ENCODE assay signal across 27 mouse cellular contexts in the genomic region with DNA sequence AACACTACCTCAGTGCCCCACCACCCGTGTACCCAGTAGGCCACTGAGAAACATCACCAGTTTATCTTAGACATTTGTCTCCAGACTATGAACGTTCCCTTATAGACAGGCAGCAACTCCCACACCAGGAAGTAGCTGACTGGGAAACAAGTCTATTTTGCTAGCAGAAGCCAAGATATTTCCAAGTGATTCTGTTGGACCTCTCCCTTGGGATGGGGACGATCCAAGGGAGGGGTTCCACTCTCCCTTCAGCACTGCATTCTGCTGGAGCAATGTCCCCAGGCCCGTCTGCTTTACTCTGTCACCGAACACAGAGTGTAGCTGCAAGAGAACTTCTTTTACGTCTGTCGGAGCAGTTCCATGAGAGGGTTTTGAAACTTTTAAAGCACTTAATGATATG. TPM values are rescaled to one million over a fixed set of nuclear protein-coding genes. Genes with fewer than 3 reads are reported as not detected.
DNase-seq lines count a peak whose midpoint lies in the region; ATAC-seq and TF ChIP-seq lines count a peak whose summit lies in the region.
"Had no signal": no experiment of that assay in that cellular context is flagged by ENCODE, and none has a peak within 500 bp of the region (broad histone marks: within the 10 kb centered on the region; RNA-seq: fewer than 3 reads in every experiment).

No protein-coding gene starts in this region.

- ATAC-seq in heart, embryonic 11.5 days (replicated peaks; ENCODE audit: insufficient number of reproducible peaks, low FRiP score, low TSS enrichment): no peak
- ATAC-seq in embryonic facial prominence, embryonic 14.5 days (ENCODE audit: low read depth): no peak
- ATAC-seq: CD4-positive, CD25-positive, alpha-beta regulatory T cell, adult 4 months; forebrain, embryonic 13.5 days; intestine, postnatal 0 days; midbrain, embryonic 13.5 days had no signal

- no peak overlapping the region for H3K9ac ChIP-seq in heart, embryonic 11.5 days (ENCODE audit: low read depth, low read length)
- H3K9ac ChIP-seq in embryonic facial prominence, embryonic 14.5 days (ENCODE audit: low read depth, low read length): no peak overlapping the region
- H3K9ac ChIP-seq: embryonic facial prominence, embryonic 15.5 days; forebrain, embryonic 13.5 days; heart, embryonic 13.5 days; hindbrain, embryonic 14.5 days; limb, embryonic 13.5 days; lung, embryonic 15.5 days; midbrain, embryonic 13.5 days; neural tube, embryonic 13.5 days had no signal

- intact Hi-C loops in gastrocnemius, adult 2 months (cut with DNase I): no loop called here
- intact Hi-C loops in heart, postnatal 10 days (cut with DNase I): no loop called here

- peak overlapping the region; percentile 43 for H3K27ac ChIP-seq in gastrocnemius, adult 2 months
- no peak overlapping the region for H3K27ac ChIP-seq in heart, embryonic 11.5 days (ENCODE audit: low read depth, low read length)
- no peak overlapping the region for H3K27ac ChIP-seq in embryonic facial prominence, embryonic 14.5 days (replicated peaks; ENCODE audit: low read depth, low read length)
- H3K27ac ChIP-seq: embryonic facial prominence, embryonic 15.5 days; forebrain, embryonic 13.5 days; heart, embryonic 13.5 days; hindbrain, embryonic 14.5 days; limb, embryonic 13.5 days; lung, embryonic 15.5 days; midbrain, embryonic 13.5 days; neural tube, embryonic 13.5 days had no signal

- no peaks in the 10 kb centered on the region for H3K36me3 ChIP-seq in heart, embryonic 11.5 days (ENCODE audit: control insufficient read depth, insufficient read depth, low read length)
- H3K36me3 ChIP-seq in embryonic facial prominence, embryonic 14.5 days (ENCODE audit: control insufficient read depth, insufficient read depth, low read length): no peaks in the 10 kb centered on the region
- H3K36me3 ChIP-seq: embryonic facial prominence, embryonic 15.5 days; heart, embryonic 13.5 days; limb, embryonic 13.5 days; lung, embryonic 15.5 days; midbrain, embryonic 13.5 days; neural tube, embryonic 13.5 days had no signal

- DNase-seq in gastrocnemius, adult 2 months: peak; percentile 36
- DNase-seq in gastrocnemius, postnatal 10 days: no peak
- DNase-seq in heart, postnatal 10 days: peak; percentile 32 to 38
- no peak for DNase-seq in embryonic facial prominence, embryonic 14.5 days (ENCODE audit: low spot score)
- DNase-seq in heart, postnatal 4 days: peak; percentile 22
- no peak for DNase-seq in thymus, postnatal 0 days (ENCODE audit: low spot score)
- DNase-seq: adrenal gland, postnatal 25 days; cerebellum, adult 11-12 months; cerebellum, adult 9-11 months; embryo, embryonic 11 days; lung, postnatal 36 days; right cerebral cortex, postnatal 4 days; thymus, adult 2 months; thymus, postnatal 4 days had no signal

- WGBS in heart, embryonic 11.5 days (ENCODE audit: insufficient replicate concordance): 73% methylated on average over 7 of the region's 7 CpGs
- WGBS in embryonic facial prominence, embryonic 14.5 days: 60% methylated on average over 7 of the region's 7 CpGs

- H3K4me3 ChIP-seq in gastrocnemius, adult 2 months: no peak overlapping the region
- no peak overlapping the region for H3K4me3 ChIP-seq in heart, embryonic 11.5 days (ENCODE audit: low read depth, low read length)
- no peak overlapping the region for H3K4me3 ChIP-seq in embryonic facial prominence, embryonic 14.5 days (ENCODE audit: low read depth, low read length)
- H3K4me3 ChIP-seq: embryonic facial prominence, embryonic 15.5 days; forebrain, embryonic 13.5 days; heart, embryonic 13.5 days; limb, embryonic 13.5 days; lung, embryonic 15.5 days; megakaryocyte, embryonic 14.5 days; midbrain, embryonic 13.5 days; neural tube, embryonic 13.5 days had no signal

- no peaks in the 10 kb centered on the region for H3K27me3 ChIP-seq in heart, embryonic 11.5 days (ENCODE audit: control insufficient read depth, insufficient read depth, low read length)
- H3K27me3 ChIP-seq in embryonic facial prominence, embryonic 14.5 days (replicated peaks; ENCODE audit: control insufficient read depth, insufficient read depth, low read length): no peaks in the 10 kb centered on the region
- H3K27me3 ChIP-seq: forebrain, embryonic 13.5 days; heart, embryonic 13.5 days; limb, embryonic 13.5 days; lung, embryonic 15.5 days; megakaryocyte, embryonic 14.5 days; midbrain, embryonic 13.5 days; neural tube, embryonic 13.5 days had no signal

- H3K4me1 ChIP-seq in heart, embryonic 11.5 days (ENCODE audit: control insufficient read depth, insufficient read depth, low read length): no peaks in the 10 kb centered on the region
- no peaks in the 10 kb centered on the region for H3K4me1 ChIP-seq in embryonic facial prominence, embryonic 14.5 days (ENCODE audit: control insufficient read depth, insufficient read depth, low read length)
- H3K4me1 ChIP-seq: forebrain, embryonic 13.5 days; heart, embryonic 13.5 days; limb, embryonic 13.5 days; lung, embryonic 15.5 days; midbrain, embryonic 13.5 days; neural tube, embryonic 13.5 days had no signal

- H3K9me3 ChIP-seq in heart, embryonic 11.5 days (replicated peaks; ENCODE audit: control insufficient read depth, low read length): no peaks in the 10 kb centered on the region
- no peaks in the 10 kb centered on the region for H3K9me3 ChIP-seq in embryonic facial prominence, embryonic 14.5 days (ENCODE audit: control insufficient read depth, low read length)
- H3K9me3 ChIP-seq: embryonic facial prominence, embryonic 15.5 days; forebrain, embryonic 13.5 days; heart, embryonic 13.5 days; limb, embryonic 13.5 days; lung, embryonic 15.5 days; megakaryocyte, embryonic 14.5 days; midbrain, embryonic 13.5 days; neural tube, embryonic 13.5 days had no signal

- no peak for TF ChIP-seq CTCF in gastrocnemius, adult 2 months (IDR thresholded peaks at IDR 0.05)

- H3K4me2 ChIP-seq in heart, embryonic 11.5 days: no peak overlapping the region
- H3K4me2 ChIP-seq in embryonic facial prominence, embryonic 14.5 days (ENCODE audit: low read depth, low read length): peak overlapping the region; percentile 21; the same call in 1 of the 2 replicates
- H3K4me2 ChIP-seq: embryonic facial prominence, embryonic 15.5 days; forebrain, embryonic 13.5 days; heart, embryonic 13.5 days; hindbrain, embryonic 14.5 days; limb, embryonic 13.5 days; liver, embryonic 11.5 days; lung, embryonic 15.5 days; midbrain, embryonic 13.5 days; neural tube, embryonic 13.5 days had no signal

RNA-seq across cellular contexts. Expression of gene Gnb4, which starts 11.8 kb away (rescaled TPM):
- total RNA-seq in gastrocnemius, adult 2 months (2021): 1 to 10 TPM; 4.3 to 7.2 TPM
- 10 to 100 TPM; 26.5 to 30.2 TPM for total RNA-seq in gastrocnemius, postnatal 10 days (2021)
- 10 to 100 TPM; 39.9 to 40.4 TPM for total RNA-seq in heart, postnatal 10 days (2021)
- polyA plus RNA-seq in heart, embryonic 11.5 days (2014; fragmentation: Nextera tagmentation; extraction: Ambion mirVana): 58.4 and 59.4 TPM in 2 replicates
- 85.0 and 88.0 TPM in 2 replicates for polyA plus RNA-seq in embryonic facial prominence, embryonic 14.5 days (2014; fragmentation: Nextera tagmentation; extraction: Ambion mirVana)
- 10 to 100 TPM; 34.7 to 37.2 TPM for total RNA-seq in heart, postnatal 4 days (2021)
- polyA plus RNA-seq in thymus, postnatal 0 days (2015; fragmentation: Nextera tagmentation; extraction: Ambion mirVana): 43.3 and 45.5 TPM in 2 replicates

Comparison
In these comparisons a context has a peak if more than half of its experiments do, and no peak if none do; other contexts are left out.
1. DNase-seq: peak in gastrocnemius, adult 2 months (single experiment), heart, postnatal 10 days (2 of 2) and heart, postnatal 4 days (single experiment); none in gastrocnemius, postnatal 10 days (single experiment), embryonic facial prominence, embryonic 14.5 days (single experiment) and thymus, postnatal 0 days (single experiment).